Mouse (Mus musculus): ENCODE measurements at regions not wholly inside any gene's neighbourhood (a gene's known extent, or its start where the extent isn't known, plus 50 kb on each side); places are given as distances from the start of the nearest gene placed in this dataset.

GRCm38 (mm10) chr2:116236731-116237130 lies 171.1 kb upstream of the Meis2 start:
- no peak overlapping the region for H3K27ac ChIP-seq (replicated peaks; ENCODE audit: insufficient read depth, low read depth, low read length)
- no peak overlapping the region for H3K4me3 ChIP-seq (ENCODE audit: insufficient read depth, low read depth, low read length)
- H3K36me3 ChIP-seq (ENCODE audit: control insufficient read depth, insufficient read depth, low read length) = no peaks in the 10 kb centered on the region
- no peak for DNase-seq (ENCODE audit: extremely low read depth, low read depth, low spot score)
- H3K27me3 ChIP-seq (ENCODE audit: control insufficient read depth, insufficient read depth, low read length) = no peaks in the 10 kb centered on the region
- TF ChIP-seq POLR2A (IDR thresholded peaks at IDR 0.05; ENCODE audit: extremely low read depth, insufficient read depth, low read length) (no peak), CTCF (IDR thresholded peaks at IDR 0.05; ENCODE audit: low read depth, low read length) (no peak)
- H3K4me1 ChIP-seq (ENCODE audit: control insufficient read depth, insufficient read depth, low read length) = no peaks in the 10 kb centered on the region
- H3K79me2 ChIP-seq (ENCODE audit: control insufficient read depth, insufficient read depth, low read length) = no peaks in the 10 kb centered on the region
- no peak overlapping the region for H3K9ac ChIP-seq (ENCODE audit: low read depth, low read length)

- WGBS = 89% methylated on average over 1 of the region's 1 CpGs
- Histone ChIP-seq H3K27me3 (ENCODE audit: control insufficient read depth, insufficient read depth, low read length) (no peaks in the 10 kb centered on the region), H3K4me3 (ENCODE audit: insufficient read depth, low read depth, low read length) (no peak overlapping the region), H3K27ac (replicated peaks; ENCODE audit: insufficient read depth, low read depth, low read length) (no peak overlapping the region), H3K79me2 (ENCODE audit: control insufficient read depth, insufficient read depth, low read length) (no peaks in the 10 kb centered on the region), H3K4me1 (ENCODE audit: control insufficient read depth, insufficient read depth, low read length) (no peaks in the 10 kb centered on the region), H3K36me3 (ENCODE audit: control insufficient read depth, insufficient read depth, low read length) (no peaks in the 10 kb centered on the region), H3K9ac (ENCODE audit: low read depth, low read length) (no peak overlapping the region)
- no peak for TF ChIP-seq POLR2A (IDR thresholded peaks at IDR 0.05; ENCODE audit: extremely low read depth, insufficient read depth, low read length)
- no peak for TF ChIP-seq CTCF (IDR thresholded peaks at IDR 0.05; ENCODE audit: low read depth, low read length)
- no peak for DNase-seq (ENCODE audit: extremely low read depth, low read depth, low spot score)
These were observed 167.2 kb upstream of the Meis2 start for GRCm38 (mm10) chr2:116232793-116233192.

- Histone ChIP-seq H3K4me3 (ENCODE audit: insufficient read depth, low read depth, low read length) (no peak overlapping the region), H3K79me2 (ENCODE audit: control insufficient read depth, insufficient read depth, low read length) (no peaks in the 10 kb centered on the region), H3K36me3 (ENCODE audit: control insufficient read depth, insufficient read depth, low read length) (no peaks in the 10 kb centered on the region), H3K27me3 (ENCODE audit: control insufficient read depth, insufficient read depth, low read length) (no peaks in the 10 kb centered on the region), H3K9ac (ENCODE audit: low read depth, low read length) (no peak overlapping the region), H3K4me1 (ENCODE audit: control insufficient read depth, insufficient read depth, low read length) (no peaks in the 10 kb centered on the region), H3K27ac (replicated peaks; ENCODE audit: insufficient read depth, low read depth, low read length) (no peak overlapping the region)
- DNase-seq (ENCODE audit: extremely low read depth, low read depth, low spot score) = no peak
- peak; percentile 66 for TF ChIP-seq CTCF (IDR thresholded peaks at IDR 0.05; ENCODE audit: low read depth, low read length)
- no peak for TF ChIP-seq POLR2A (IDR thresholded peaks at IDR 0.05; ENCODE audit: extremely low read depth, insufficient read depth, low read length)
- 77% methylated on average over 7 of the region's 7 CpGs for WGBS
These were observed 150.8 kb upstream of the Meis2 start for GRCm38 (mm10) chr2:116216418-116216817.

GRCm38 (mm10) chr2:116201248-116202223 lies 135.9 kb upstream of the Meis2 start:
- Histone ChIP-seq H3K36me3 (ENCODE audit: control insufficient read depth, insufficient read depth, low read length) (no peaks in the 10 kb centered on the region), H3K9ac (ENCODE audit: low read depth, low read length) (no peak overlapping the region), H3K27me3 (ENCODE audit: control insufficient read depth, insufficient read depth, low read length) (no peaks in the 10 kb centered on the region), H3K79me2 (ENCODE audit: control insufficient read depth, insufficient read depth, low read length) (no peaks in the 10 kb centered on the region), H3K27ac (replicated peaks; ENCODE audit: insufficient read depth, low read depth, low read length) (no peak overlapping the region), H3K4me1 (ENCODE audit: control insufficient read depth, insufficient read depth, low read length) (no peaks in the 10 kb centered on the region), H3K4me3 (ENCODE audit: insufficient read depth, low read depth, low read length) (no peak overlapping the region)
- DNase-seq (ENCODE audit: extremely low read depth, low read depth, low spot score) = no peak
- 78% methylated on average over 14 of the region's 14 CpGs for WGBS
- no peak for TF ChIP-seq POLR2A (IDR thresholded peaks at IDR 0.05; ENCODE audit: extremely low read depth, insufficient read depth, low read length)

- no peaks in the 10 kb centered on the region for H3K27me3 ChIP-seq (ENCODE audit: control insufficient read depth, insufficient read depth, low read length)
- WGBS = 51% methylated on average over 5 of the region's 5 CpGs
- no peak overlapping the region for H3K27ac ChIP-seq (replicated peaks; ENCODE audit: insufficient read depth, low read depth, low read length)
- H3K4me1 ChIP-seq (ENCODE audit: control insufficient read depth, insufficient read depth, low read length) = no peaks in the 10 kb centered on the region
- DNase-seq (ENCODE audit: extremely low read depth, low read depth, low spot score) = no peak
- no peak for TF ChIP-seq CTCF (IDR thresholded peaks at IDR 0.05; ENCODE audit: low read depth, low read length)
- no peak overlapping the region for H3K9ac ChIP-seq (ENCODE audit: low read depth, low read length)
- no peaks in the 10 kb centered on the region for H3K36me3 ChIP-seq (ENCODE audit: control insufficient read depth, insufficient read depth, low read length)
- no peaks in the 10 kb centered on the region for H3K79me2 ChIP-seq (ENCODE audit: control insufficient read depth, insufficient read depth, low read length)
- H3K4me3 ChIP-seq (ENCODE audit: insufficient read depth, low read depth, low read length) = no peak overlapping the region
These were observed 135.2 kb upstream of the Meis2 start for GRCm38 (mm10) chr2:116200795-116201194.

- H3K9ac ChIP-seq (ENCODE audit: low read depth, low read length) = no peak overlapping the region
- H3K4me3 ChIP-seq (ENCODE audit: insufficient read depth, low read depth, low read length) = no peak overlapping the region
- no peaks in the 10 kb centered on the region for H3K4me1 ChIP-seq (ENCODE audit: control insufficient read depth, insufficient read depth, low read length)
- no peaks in the 10 kb centered on the region for H3K36me3 ChIP-seq (ENCODE audit: control insufficient read depth, insufficient read depth, low read length)
- no peak overlapping the region for H3K27ac ChIP-seq (replicated peaks; ENCODE audit: insufficient read depth, low read depth, low read length)
- H3K79me2 ChIP-seq (ENCODE audit: control insufficient read depth, insufficient read depth, low read length) = no peaks in the 10 kb centered on the region
- no peak for TF ChIP-seq CTCF (IDR thresholded peaks at IDR 0.05; ENCODE audit: low read depth, low read length)
- TF ChIP-seq POLR2A (IDR thresholded peaks at IDR 0.05; ENCODE audit: extremely low read depth, insufficient read depth, low read length) = no peak
- H3K27me3 ChIP-seq (ENCODE audit: control insufficient read depth, insufficient read depth, low read length) = no peaks in the 10 kb centered on the region
- no peak for DNase-seq (ENCODE audit: extremely low read depth, low read depth, low spot score)
- WGBS = 85% methylated on average over 11 of the region's 11 CpGs
These were observed 116.2 kb upstream of the Meis2 start for GRCm38 (mm10) chr2:116181861-116182260.
